Mouse (Mus musculus): ENCODE data around the gene Klf1.

DNA sequence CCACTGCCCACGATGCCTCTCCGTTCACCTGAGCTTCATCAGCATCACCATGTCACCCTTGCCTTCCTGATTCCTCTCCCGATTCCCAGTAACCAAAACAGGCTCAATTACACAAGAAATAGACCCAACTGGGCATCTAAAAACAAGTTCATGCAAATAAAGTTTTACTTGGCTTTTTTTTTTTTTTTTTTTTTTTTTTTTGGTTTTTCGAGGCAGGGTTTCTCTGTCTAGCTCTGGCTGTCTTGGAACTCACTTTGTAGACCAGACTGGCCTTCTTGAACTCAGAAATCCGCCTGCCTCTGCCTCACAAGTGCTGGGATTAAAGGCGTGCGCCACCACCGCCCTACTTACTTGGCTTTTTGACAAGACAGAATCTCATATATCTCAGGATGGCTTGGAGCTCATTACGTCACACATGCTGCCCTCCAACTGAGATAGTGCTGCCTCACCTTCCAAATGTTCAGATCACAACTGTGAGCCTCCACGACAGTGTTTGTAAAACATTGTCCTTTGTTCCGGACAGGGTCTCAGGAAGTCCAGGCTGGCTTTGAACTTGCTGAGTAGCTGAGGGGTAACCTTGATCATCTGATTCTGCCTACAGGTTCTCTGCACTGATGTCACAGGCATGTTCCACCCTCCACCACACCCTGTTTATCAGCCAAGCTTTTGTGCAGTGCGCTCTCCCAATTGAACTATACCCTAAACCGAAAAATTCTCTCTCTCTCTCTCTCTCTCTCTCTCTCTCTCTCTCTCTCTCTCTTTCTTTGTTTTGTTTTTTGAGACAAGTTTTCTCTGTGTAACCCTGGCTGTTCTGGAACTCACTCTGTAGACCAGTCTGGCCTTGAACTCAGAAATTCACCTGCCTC, 36.1 kb downstream of the Klf1 start:
- TF ChIP-seq POLR2A (IDR thresholded peaks at IDR 0.05; ENCODE audit: low read depth, low read length) (no peak), CTCF (conservative IDR thresholded peaks at IDR 0.05 in 1 of 2, IDR thresholded peaks at IDR 0.05 in 1 of 2; ENCODE audit: low read depth in 2 of 2, low read length in 2 of 2) (no peak), MXI1 (IDR thresholded peaks at IDR 0.05; ENCODE audit: low read depth, low read length) (no peak), TCF12 (IDR thresholded peaks at IDR 0.05; ENCODE audit: low read depth, low read length) (no peak), NELFE (IDR thresholded peaks at IDR 0.05; ENCODE audit: low read depth, low read length) (no peak), KAT2A (IDR thresholded peaks at IDR 0.05; ENCODE audit: insufficient replicate concordance, low read length) (no peak), JUND (conservative IDR thresholded peaks at IDR 0.05; ENCODE audit: low read depth, low read length) (no peak), GABPA (IDR thresholded peaks at IDR 0.05; ENCODE audit: insufficient replicate concordance, low read depth, low read length) (no peak)
